Mouse (Mus musculus) hindbrain, postnatal 0 days (tissue): ENCODE data around the gene Nfkb1. TPM values are rescaled to one million over a fixed set of nuclear protein-coding genes. Genes with fewer than 3 reads are reported as not detected.

ENCODE experiments used
- ATAC-seq: fragments of 200-750 bp; cut with Nextera tagmentation; 2 replicates; pipeline ENCODE4 v1.8.0; 2017; ENCODE audit warnings: mild to moderate bottlenecking, moderate TSS enrichment, moderate library complexity
- DNase-seq: peaks from one replicate; pipeline ENCODE4 v3.0.0-alpha.2; 2015; ENCODE audit warnings: low spot score
- H3K27ac ChIP-seq: fragments of 300-500 bp; sonication (generic); 2 replicates; pipeline ENCODE4 v1.5.1; 2014; ENCODE audit warnings: mild to moderate bottlenecking
- H3K27me3 ChIP-seq: fragments of 300-500 bp; sonication (generic); 2 replicates; pipeline ENCODE4 v1.6.1; 2014; ENCODE audit warnings: low read length, mixed read lengths; ENCODE audit not compliant: insufficient read depth
- H3K36me3 ChIP-seq: fragments of 300-500 bp; sonication (generic); 2 replicates; pipeline ENCODE4 v1.6.1; 2014; ENCODE audit warnings: low read length, mixed read lengths; ENCODE audit not compliant: insufficient read depth
- H3K4me1 ChIP-seq: fragments of 300-500 bp; sonication (generic); 2 replicates; pipeline ENCODE4 v1.6.1; 2014; ENCODE audit warnings: antibody characterized with exemption, low read length, mixed read lengths; ENCODE audit not compliant: insufficient read depth
- H3K4me2 ChIP-seq: fragments of 300-500 bp; sonication (generic); 2 replicates; pipeline ENCODE4 v1.6.1; 2014; ENCODE audit warnings: low read depth, mild to moderate bottlenecking, low read length, moderate library complexity, mixed read lengths
- H3K4me3 ChIP-seq: fragments of 300-500 bp; sonication (generic); 2 replicates; pipeline ENCODE4 v1.5.1; 2014; ENCODE audit warnings: low read length
- H3K9ac ChIP-seq: fragments of 300-500 bp; sonication (generic); replicated peaks from 2 replicates; pipeline ENCODE4 v1.6.1; 2014; ENCODE audit warnings: mild to moderate bottlenecking, low read length, moderate library complexity, mixed read lengths
- H3K9me3 ChIP-seq: fragments of 300-500 bp; sonication (generic); 2 replicates; pipeline ENCODE4 v1.6.1; 2016; ENCODE audit warnings: low read length, mixed read lengths
- CTCF ChIP-seq: IDR thresholded peaks from 2 replicates; pipeline ENCODE4 v1.5.1; 2016; ENCODE audit warnings: antibody characterized with exemption, control low read depth, low read depth
- WGBS: fragments of 180-500 bp; shearing (Covaris S2); extraction: QIAGEN DNeasy Blood & Tissue Kit; methylation state at CpG from one replicate; pipeline ENCODE4 v1.1.7; 2014; 5-methylcytosine and 5-hydroxymethylcytosine counted together
- polyA plus RNA-seq: library from polyadenylated mRNA; unstranded; fragments of >200 nt; fragmentation: Nextera tagmentation; extraction: Ambion mirVana; gene quantifications from 2 replicates; pipeline ENCODE4 v1.2.1, GENCODE M21; 2015
- total RNA-seq: library from RNA; depleted of rRNA; stranded (reverse); fragments of >200 nt; gene quantifications from 2 replicates; pipeline ENCODE4 v1.2.3, GENCODE M21; 2014

Nfkb1 gene
- total and polyA plus RNA-seq, 2 experiments from 2014 or later, result 5.1 to 40.1 TPM

DNA sequence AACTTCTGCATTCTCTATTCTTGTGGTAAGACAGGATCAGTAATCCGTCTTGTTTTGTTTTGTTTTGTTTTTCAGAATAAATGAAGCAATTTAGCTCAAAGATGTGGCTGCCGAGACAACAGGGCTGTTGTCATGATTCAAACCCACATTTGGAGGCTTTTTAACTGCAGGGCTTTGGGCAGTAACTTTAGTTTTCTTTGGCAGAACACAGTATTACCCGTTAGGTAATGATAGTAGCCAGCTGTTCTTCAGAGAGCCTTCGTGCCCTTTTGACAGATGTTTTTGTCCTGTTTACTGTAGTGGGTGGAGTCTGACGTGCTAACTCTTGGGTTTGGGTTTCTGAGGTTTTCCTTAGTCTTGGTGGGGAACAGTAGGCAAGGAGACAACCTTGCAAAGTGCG, 118.3 kb downstream of the Nfkb1 start:
- Histone ChIP-seq H3K27me3 (no peaks in the 10 kb centered on the region), H3K4me3 (no peak overlapping the region), H3K36me3 (no peaks in the 10 kb centered on the region), H3K4me2 (no peak overlapping the region), H3K4me1 (no peaks in the 10 kb centered on the region), H3K27ac (no peak overlapping the region), H3K9me3 (no peaks in the 10 kb centered on the region), H3K9ac (no peak overlapping the region)
- TF ChIP-seq CTCF, result no peak
- no peak for DNase-seq
- ATAC-seq, result no peak
- 60% methylated on average over 6 of the region's 6 CpGs for WGBS

DNA sequence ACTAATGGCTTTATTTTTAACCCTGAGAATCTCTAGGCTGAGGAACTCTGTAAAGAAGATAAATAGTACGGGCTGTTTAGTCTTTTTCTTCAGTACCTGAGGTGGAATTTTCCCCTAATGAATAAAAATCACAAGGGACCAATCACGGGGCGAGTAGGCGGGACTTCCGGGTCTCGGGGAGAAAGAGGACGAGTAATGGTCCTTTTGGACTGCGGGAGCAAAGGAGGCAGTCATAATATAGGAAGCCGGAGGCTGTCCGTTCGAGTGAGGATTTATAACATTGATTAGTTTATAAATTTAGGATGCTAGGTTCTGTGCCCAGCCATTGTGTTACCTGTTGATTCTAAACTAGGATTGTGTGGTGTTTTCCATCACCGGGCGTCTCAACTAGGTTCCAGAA, 119.8 kb downstream of the Nfkb1 start:
- TF ChIP-seq CTCF, result no peak
- WGBS, result 68% methylated on average over 13 of the region's 13 CpGs
- H3K36me3 ChIP-seq, result no peaks in the 10 kb centered on the region
- H3K9me3 ChIP-seq, result no peaks in the 10 kb centered on the region
- no peak for ATAC-seq
- no peak overlapping the region for H3K27ac ChIP-seq
- no peak overlapping the region for H3K4me3 ChIP-seq
- no peak for DNase-seq
- no peak overlapping the region for H3K9ac ChIP-seq
- H3K4me2 ChIP-seq, result no peak overlapping the region
- H3K27me3 ChIP-seq, result no peaks in the 10 kb centered on the region
- H3K4me1 ChIP-seq, result no peaks in the 10 kb centered on the region

DNA sequence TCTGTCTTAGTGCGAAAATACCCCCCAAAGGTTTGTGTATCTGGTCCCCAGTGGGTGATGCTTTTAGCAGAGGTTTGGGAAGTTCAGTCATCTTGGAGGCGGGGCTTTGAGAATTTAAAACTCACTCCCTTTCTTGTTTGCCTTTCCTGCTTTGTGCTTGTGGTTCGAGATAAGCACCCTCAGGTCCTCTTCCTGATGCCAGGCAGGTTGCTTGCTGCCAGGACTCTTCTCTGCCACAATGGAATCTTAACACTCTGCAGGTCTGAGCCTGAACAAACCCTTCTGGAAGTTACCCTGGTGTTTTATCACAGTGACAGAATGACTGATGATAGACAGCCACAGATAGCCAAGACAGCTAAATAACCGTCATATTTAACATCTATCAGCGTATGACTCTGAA, 122.7 kb downstream of the Nfkb1 start:
- no peak for TF ChIP-seq CTCF
- Histone ChIP-seq H3K9me3 (no peaks in the 10 kb centered on the region), H3K27me3 (no peaks in the 10 kb centered on the region), H3K4me3 (no peak overlapping the region), H3K27ac (no peak overlapping the region), H3K9ac (no peak overlapping the region), H3K4me2 (no peak overlapping the region), H3K4me1 (no peaks in the 10 kb centered on the region), H3K36me3 (no peaks in the 10 kb centered on the region)
- 76% methylated on average over 5 of the region's 5 CpGs for WGBS
- no peak for ATAC-seq
- no peak for DNase-seq

DNA sequence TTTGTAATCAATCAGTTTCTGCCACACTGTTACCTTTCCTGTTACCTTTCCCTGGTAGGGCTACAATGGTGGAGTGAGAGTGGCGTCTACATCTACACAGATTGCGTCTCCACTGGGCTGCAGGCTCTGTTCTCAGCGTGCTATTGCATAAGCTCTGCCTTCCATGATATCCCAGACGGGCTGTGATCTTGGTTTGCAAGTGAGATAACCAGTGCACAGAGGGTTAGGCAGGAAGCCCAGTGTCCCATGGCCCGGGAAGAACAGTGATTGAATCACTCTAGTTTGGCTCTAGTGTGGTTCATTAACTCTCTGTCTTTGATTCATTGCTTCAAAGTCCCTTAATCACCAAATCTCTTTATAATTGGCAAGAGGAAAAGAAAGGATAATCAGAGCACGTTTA, 123.5 kb downstream of the Nfkb1 start:
- no peak overlapping the region for H3K9ac ChIP-seq
- no peaks in the 10 kb centered on the region for H3K36me3 ChIP-seq
- no peaks in the 10 kb centered on the region for H3K9me3 ChIP-seq
- TF ChIP-seq CTCF, result no peak
- DNase-seq, result no peak
- no peak for ATAC-seq
- no peaks in the 10 kb centered on the region for H3K27me3 ChIP-seq
- no peaks in the 10 kb centered on the region for H3K4me1 ChIP-seq
- no peak overlapping the region for H3K4me2 ChIP-seq
- 74% methylated on average over 6 of the region's 6 CpGs for WGBS
- H3K27ac ChIP-seq, result no peak overlapping the region
- no peak overlapping the region for H3K4me3 ChIP-seq

DNA sequence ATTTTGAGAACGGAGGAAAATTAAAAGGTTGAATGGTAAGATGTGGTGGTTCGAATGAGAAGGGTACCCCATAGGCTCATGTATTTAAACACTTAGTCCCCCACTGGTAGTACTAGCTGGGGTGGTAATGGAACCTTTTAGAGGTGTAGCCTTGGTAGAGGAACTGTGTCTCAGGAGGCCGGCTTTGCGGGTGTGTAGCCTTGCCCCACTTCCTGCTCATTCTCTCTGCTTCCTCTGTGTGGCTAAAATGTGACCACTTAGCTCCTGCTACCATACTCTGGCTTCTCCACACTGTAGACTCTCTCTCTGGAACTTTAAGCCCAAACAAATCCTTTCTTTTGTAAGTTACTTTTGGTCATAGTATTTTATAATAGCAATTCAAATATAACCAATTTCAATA, 126.0 kb downstream of the Nfkb1 start:
- ATAC-seq, result no peak
- TF ChIP-seq CTCF, result no peak
- Histone ChIP-seq H3K9ac (no peak overlapping the region), H3K36me3 (no peaks in the 10 kb centered on the region), H3K4me2 (no peak overlapping the region), H3K4me1 (no peaks in the 10 kb centered on the region), H3K27ac (no peak overlapping the region), H3K4me3 (no peak overlapping the region), H3K9me3 (no peaks in the 10 kb centered on the region), H3K27me3 (no peaks in the 10 kb centered on the region)
- DNase-seq, result no peak
- WGBS, result 84% methylated on average over 4 of the region's 4 CpGs

DNA sequence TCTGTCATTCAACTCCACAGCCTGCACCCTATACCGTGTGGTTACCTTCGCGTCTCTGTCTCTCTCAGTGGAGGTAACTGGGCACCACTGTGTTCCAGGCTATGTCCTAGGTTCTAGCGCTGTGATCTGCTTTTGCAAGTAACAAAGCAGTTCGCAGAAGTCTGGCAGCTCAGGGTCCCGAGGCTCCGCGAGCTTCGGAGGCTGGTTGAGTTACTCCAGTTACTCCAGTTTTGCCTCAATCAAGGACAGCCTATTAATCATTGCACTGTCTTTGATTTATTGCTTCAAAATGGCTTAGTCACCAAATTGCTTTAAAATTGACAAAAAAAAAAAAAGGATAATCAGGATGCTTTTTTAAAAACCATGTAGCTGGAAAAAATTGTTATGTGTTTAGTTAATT, 126.6 kb downstream of the Nfkb1 start:
- Histone ChIP-seq H3K9me3 (no peaks in the 10 kb centered on the region), H3K27me3 (no peaks in the 10 kb centered on the region), H3K4me3 (no peak overlapping the region), H3K27ac (no peak overlapping the region), H3K36me3 (no peaks in the 10 kb centered on the region), H3K4me1 (no peaks in the 10 kb centered on the region), H3K9ac (no peak overlapping the region), H3K4me2 (no peak overlapping the region)
- ATAC-seq, result no peak
- no peak for TF ChIP-seq CTCF
- no peak for DNase-seq
- WGBS, result 91% methylated on average over 9 of the region's 9 CpGs

DNA sequence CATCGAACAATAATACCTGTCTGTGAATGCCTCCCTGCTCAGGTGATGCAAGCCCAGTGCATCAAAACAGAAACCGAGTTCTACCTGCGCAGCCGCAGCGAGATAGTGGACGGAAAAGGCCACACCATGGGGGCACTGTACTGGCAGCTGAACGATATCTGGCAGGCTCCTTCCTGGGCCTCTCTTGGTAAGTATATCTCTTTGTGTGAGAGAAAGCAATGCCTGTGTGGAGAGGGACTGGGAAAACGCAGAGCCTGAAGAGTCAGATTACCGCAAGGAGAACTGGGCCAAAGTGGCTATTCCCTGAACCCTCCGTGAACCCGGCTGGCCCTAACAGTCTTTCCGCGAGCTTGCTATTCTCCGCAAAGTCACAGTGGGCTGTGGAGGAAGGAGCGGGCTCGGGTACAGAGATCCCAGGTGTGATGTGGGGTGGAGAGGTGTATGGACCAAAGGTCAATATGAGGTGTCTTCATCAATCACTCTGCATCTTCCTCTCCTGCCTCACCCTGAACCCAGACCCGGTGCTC, 128.1 kb downstream of the Nfkb1 start:
- no peaks in the 10 kb centered on the region for H3K9me3 ChIP-seq
- no peaks in the 10 kb centered on the region for H3K4me1 ChIP-seq
- H3K4me3 ChIP-seq, result no peak overlapping the region
- no peak overlapping the region for H3K27ac ChIP-seq
- no peaks in the 10 kb centered on the region for H3K27me3 ChIP-seq
- H3K9ac ChIP-seq, result no peak overlapping the region
- H3K36me3 ChIP-seq, result no peaks in the 10 kb centered on the region
- DNase-seq, result no peak
- TF ChIP-seq CTCF, result no peak
- H3K4me2 ChIP-seq, result no peak overlapping the region
- whole genome bisulfite sequencing, result 93% methylated on average over 17 of the region's 17 CpGs
- ATAC-seq, result no peak
